Mouse (Mus musculus) right cerebral cortex, postnatal 4 days (tissue): Measurements from ENCODE around the gene Sectm1b.
"Not testable (repeated sequence)": the region's sequence is repeated elsewhere in the genome, so short reads cannot be mapped to it uniquely, and the experiment has no call there.

Experiments used
- DNase-seq: peaks from one replicate; pipeline ENCODE4 v3.0.0-alpha.2; 2022

Sectm1b gene

DNA sequence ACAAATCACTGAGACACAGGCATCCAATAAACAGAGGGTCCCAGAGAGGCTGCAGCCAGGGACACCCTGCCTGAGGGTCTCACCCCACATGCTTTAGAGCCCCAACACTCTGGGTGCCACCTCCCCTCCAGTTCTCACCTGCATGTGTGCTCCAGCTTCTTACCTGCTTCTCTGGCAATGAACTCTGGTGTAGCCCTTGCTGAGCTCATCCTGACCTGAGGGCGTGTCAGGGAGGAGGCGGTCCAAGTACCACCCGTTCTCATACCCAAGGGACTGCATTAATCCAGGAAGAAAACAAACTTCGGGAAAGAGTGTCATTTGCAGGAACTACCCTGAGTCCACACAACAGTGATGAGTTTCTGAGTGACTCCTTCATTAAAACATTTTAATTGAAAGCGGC lies at the start of gene Sectm1b:
Sectm1b (minus strand) TSS at position 191 of the 400 bp plus-strand sequence.
- no peak for DNase-seq

- no peak for DNase-seq
Measured at GRCm38 (mm10) chr11:121112091-121112775, 48.9 kb upstream of the Sectm1b start.

DNA sequence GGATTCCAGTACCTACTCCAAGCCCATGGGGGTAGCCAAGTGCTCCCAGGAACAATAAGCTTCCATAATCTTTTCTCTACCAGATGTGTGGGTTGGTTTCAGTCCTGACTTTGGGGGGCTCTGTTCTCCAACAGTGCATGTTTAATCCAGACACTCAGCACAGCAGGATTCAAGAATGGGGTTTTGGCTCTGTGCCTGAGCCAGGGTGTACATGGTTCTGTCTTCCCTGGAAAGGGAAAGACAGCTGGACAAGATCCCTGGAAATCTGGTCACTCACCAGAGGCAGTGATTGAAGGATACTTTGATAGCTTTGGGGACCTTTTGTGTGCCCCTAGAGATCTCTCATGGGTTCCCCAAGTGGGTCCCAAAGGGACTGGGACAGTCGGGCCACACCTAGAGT lies 48.2 kb upstream of the Sectm1b start:
- DNase-seq, result no peak

- DNase-seq, result no peak
Measured at GRCm38 (mm10) chr11:121111051-121111450, 47.7 kb upstream of the Sectm1b start.

- DNase-seq, result peak; percentile 42
Measured at GRCm38 (mm10) chr11:121109986-121110385, 46.6 kb upstream of the Sectm1b start.

GRCm38 (mm10) chr11:121108061-121108460 lies 44.7 kb upstream of the Sectm1b start:
- DNase-seq, result no peak

- DNase-seq, result not testable (repeated sequence)
Measured at GRCm38 (mm10) chr11:121107242-121107641, 43.9 kb upstream of the Sectm1b start.

DNA sequence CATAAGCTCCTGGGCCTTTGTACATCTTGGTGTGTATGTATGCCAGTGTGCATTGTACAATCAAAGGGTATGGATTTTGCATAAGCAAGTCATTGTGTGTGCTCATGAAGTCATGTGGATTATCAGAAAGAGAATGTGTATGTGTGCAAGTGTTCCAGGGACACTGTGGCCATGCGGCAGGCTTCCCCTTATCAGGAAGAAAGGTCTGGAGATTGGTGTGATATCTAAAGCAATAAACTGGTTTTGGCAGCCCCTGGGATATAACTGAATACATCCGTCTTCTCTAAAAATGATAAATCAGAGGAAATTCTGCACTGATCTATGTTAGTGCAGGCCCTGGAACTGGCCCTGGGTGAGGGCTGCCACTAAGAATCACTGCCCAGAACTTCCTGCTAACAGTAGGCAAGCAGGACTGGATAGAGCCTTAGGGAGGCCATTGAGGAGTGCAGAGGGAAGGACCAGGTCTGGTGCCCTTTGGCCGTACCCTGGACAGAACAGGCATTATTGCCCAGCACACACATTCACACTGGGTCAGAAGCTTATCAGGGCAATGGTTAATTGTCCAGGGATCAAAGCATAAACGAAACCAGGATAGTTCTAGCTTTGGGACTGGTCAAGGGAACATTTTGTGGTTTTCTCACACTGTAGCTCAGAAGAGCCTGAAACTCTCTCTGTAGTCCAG lies 37.9 kb upstream of the Sectm1b start:
- DNase-seq, result no peak

- DNase-seq, result no peak
Measured at GRCm38 (mm10) chr11:121100692-121101091, 37.3 kb upstream of the Sectm1b start.

GRCm38 (mm10) chr11:121099762-121100161 lies 36.4 kb upstream of the Sectm1b start:
- no peak for DNase-seq

GRCm38 (mm10) chr11:121092606-121093585 lies 29.5 kb upstream of the Sectm1b start:
- DNase-seq, result no peak

DNA sequence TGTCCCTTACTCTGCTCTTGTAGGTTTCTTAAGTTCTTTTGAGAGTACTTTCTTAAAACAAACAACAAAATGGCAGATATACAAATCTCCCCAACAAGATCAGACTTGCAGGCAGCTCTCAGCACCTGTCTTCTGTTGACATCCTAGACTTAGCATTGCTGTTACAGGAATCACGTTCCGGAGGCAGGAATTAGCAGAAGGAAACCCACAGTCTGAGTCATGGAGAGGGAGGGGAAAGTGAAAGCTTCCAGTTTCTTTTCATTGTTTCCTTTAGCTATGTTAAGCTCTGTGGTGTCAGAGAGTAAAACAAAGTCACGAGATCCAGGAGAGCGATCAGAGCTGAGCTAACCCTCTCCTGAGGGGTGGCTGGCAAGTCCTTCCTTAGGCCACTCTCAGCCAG lies 27.6 kb upstream of the Sectm1b start:
- DNase-seq, result no peak

DNA sequence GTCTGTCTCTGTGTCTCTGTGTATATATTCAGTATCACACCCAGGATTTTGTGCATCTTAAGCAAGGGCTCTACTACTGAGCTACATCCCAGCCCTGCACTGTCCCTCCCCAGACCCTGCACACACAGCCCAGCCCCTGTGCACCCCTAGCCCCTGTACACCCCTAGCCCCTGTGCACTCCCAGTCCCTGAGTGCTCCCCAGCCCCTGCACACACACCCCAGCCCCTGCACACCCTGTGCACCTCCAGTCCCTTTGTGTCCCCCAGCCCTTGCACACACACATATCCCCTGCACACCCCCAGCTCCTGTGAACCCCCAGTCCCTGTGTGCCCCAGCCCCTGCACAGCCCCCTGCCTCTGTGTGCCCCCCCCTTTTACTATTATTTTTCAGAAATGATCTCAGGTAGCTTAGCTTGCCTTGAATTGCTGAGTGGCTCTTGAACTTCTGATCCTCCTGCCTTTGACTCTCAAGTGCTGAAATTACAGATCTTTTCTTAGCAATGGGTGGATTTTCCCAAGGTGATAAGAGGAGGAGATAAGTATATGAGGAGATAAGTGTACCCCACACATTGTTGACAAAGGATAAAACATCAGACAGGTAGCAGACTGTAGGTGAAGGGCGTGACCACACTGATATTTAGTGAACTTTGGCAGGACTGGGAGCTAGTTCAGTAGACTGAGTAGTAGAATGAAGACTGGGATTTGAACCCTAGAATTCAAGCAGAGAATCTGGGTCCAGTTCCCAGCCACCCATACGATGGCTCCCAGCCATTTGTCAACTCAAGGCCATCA lies 26.6 kb upstream of the Sectm1b start:
- no peak for DNase-seq

DNA sequence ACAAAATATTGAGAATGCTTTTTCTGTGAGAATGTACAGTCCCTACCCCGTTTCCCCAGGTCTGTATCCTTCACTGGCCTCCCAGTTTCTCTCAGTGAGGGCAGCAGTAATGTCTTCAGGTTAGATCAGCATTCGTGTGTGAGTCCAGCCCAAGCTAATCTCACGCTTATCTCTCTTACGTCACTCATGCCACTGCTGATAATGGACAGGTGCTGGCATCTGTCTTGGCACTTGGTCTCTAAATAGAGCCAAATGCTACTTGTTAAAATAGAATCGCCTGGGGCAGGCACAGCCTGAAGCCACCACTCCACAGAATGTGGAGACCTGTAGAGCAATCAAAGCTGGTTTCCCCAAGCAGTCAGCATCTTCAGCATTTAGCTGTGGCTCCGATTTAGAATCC lies 25.6 kb upstream of the Sectm1b start:
- DNase-seq, result no peak

DNA sequence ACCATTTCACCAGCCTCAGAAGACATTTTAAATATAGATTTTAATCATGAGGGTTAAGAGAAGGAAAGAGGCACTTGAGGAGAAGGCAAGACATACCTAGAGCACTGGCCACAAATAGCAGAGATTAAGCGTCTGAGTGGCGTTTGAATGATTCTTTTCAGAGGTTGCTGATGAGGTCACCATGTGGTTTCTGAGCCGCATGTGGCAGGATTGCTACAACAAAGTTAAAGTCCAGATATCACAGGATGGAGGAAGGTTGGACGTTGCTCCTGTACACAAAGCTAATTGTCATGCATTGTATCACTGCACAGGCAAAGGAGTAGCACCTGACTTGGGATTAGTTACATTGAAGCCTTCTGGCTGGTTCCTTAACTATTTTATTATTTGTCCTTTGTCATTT lies 22.9 kb upstream of the Sectm1b start:
- no peak for DNase-seq

GRCm38 (mm10) chr11:121085181-121085580 lies 21.8 kb upstream of the Sectm1b start:
- no peak for DNase-seq

DNA sequence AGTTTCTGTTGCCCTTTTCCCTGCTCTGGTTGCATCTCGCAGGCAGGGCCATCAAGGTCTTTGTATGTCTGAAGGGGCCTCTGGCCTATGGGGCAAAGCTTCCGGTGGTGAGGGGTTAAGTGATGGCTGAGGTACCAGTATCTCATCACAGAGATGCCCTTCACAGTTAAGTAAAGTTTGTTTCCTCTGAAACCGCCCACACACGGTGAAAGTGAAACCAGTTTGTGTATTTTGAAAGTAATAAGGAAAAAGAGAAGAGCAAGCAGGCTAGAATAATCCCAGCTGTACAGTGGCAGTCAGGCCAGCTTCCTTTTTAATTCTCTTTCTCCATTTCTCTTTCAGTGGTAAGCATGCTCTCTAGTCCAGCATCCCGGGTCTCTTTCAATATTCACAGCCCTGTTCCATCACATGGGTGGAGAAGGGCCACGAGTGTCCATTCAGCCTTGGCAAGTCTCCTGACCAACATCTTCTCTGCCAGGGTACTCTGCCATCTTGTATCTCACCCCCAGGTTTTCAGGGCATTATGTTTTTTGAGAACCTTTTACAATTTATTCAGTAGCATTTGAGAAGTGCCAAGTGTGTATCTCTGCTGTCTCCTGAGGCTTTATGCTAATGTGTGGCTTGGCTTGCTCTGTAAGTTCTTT lies 19.6 kb upstream of the Sectm1b start:
- no peak for DNase-seq

- DNase-seq, result no peak
Measured at GRCm38 (mm10) chr11:121082250-121082649, 18.9 kb upstream of the Sectm1b start.

- no peak for DNase-seq
Measured at GRCm38 (mm10) chr11:121081120-121081519, 17.8 kb upstream of the Sectm1b start, which contains the start of gene Sectm1a. TSS of gene Sectm1a (minus strand) at chr11:121081220.

- no peak for DNase-seq
Measured at GRCm38 (mm10) chr11:121080330-121080729, 17.0 kb upstream of the Sectm1b start.

GRCm38 (mm10) chr11:121075655-121076054 lies 12.3 kb upstream of the Sectm1b start:
- no peak for DNase-seq

- not testable (repeated sequence) for DNase-seq
Measured at GRCm38 (mm10) chr11:121069662-121070061, 6.3 kb upstream of the Sectm1b start.
